Mouse (Mus musculus) heart, embryonic 16.5 days (tissue): Measurements from ENCODE around the gene Gm10563. TPM values are rescaled to one million over a fixed set of nuclear protein-coding genes. Genes with fewer than 3 reads are reported as not detected.

Experiments
- ATAC-seq: fragments of 200-750 bp; cut with Nextera tagmentation; replicated peaks from 2 replicates; pipeline ENCODE4 v1.8.0; 2017; ENCODE audit warnings: moderate number of reproducible peaks; ENCODE audit not compliant: insufficient read depth, low FRiP score; ENCODE audit errors: extremely low read depth
- H3K27ac ChIP-seq: fragments of 300-500 bp; sonication (generic); 2 replicates; pipeline ENCODE4 v1.5.1; 2014; ENCODE audit warnings: mild to moderate bottlenecking, low read length, control low read depth, moderate library complexity
- H3K27me3 ChIP-seq: fragments of 300-500 bp; sonication (generic); 2 replicates; pipeline ENCODE4 v1.6.1; 2014; ENCODE audit warnings: low read length, mixed read lengths; ENCODE audit not compliant: control insufficient read depth, insufficient read depth
- H3K36me3 ChIP-seq: fragments of 300-500 bp; sonication (generic); 2 replicates; pipeline ENCODE4 v1.6.1; 2014; ENCODE audit not compliant: control insufficient read depth, insufficient read depth
- H3K4me1 ChIP-seq: fragments of 300-500 bp; sonication (generic); 2 replicates; pipeline ENCODE4 v1.6.1; 2014; ENCODE audit warnings: low read length, mixed read lengths; ENCODE audit not compliant: control insufficient read depth, insufficient read depth
- H3K4me2 ChIP-seq: fragments of 300-500 bp; sonication (generic); 2 replicates; pipeline ENCODE4 v1.6.1; 2014; ENCODE audit warnings: low read depth, mild to moderate bottlenecking, control low read depth, low read length
- H3K4me3 ChIP-seq: fragments of 300-500 bp; sonication (generic); 2 replicates; pipeline ENCODE4 v1.5.1; 2014; ENCODE audit warnings: mild to moderate bottlenecking, control low read depth, low read length
- H3K9ac ChIP-seq: fragments of 300-500 bp; sonication (generic); 2 replicates; pipeline ENCODE4 v1.6.1; 2014; ENCODE audit warnings: low read length, control low read depth
- H3K9me3 ChIP-seq: fragments of 300-500 bp; sonication (generic); replicated peaks from 2 replicates; pipeline ENCODE4 v1.6.1; 2016; ENCODE audit warnings: low read length; ENCODE audit not compliant: control insufficient read depth
- WGBS: fragments of 180-500 bp; shearing (Covaris S2); extraction: QIAGEN DNeasy Blood & Tissue Kit; methylation state at CpG from one replicate; pipeline ENCODE4 v1.1.7; 2014; 5-methylcytosine and 5-hydroxymethylcytosine counted together
- polyA plus RNA-seq: library from polyadenylated mRNA; unstranded; fragments of >200 nt; fragmentation: Nextera tagmentation; extraction: Ambion mirVana; gene quantifications from 2 replicates; pipeline ENCODE4 v1.2.1, GENCODE M21; 2015

Gene Gm10563
- polyA plus RNA-seq, 1 experiment from 2014 or later: not detected

DNA sequence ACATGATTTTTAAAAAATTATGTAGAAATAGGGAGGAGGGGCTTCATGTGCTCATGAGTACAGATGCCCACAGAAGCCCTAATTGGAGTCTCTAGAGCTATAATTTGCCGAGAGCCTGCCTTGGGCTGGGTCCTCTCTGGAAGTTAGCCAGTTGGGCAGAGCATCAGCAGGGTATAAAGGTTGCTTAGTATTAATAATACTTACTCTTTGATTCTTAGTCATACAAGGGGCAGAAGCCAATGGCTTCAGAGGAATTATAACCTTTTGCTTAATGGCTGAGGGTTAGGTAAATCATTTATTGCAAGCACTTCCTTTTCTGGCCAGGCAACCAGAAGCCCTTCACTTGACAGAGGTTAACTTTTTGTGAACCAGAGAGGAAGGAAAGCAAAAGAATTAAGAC is 1.7 kb downstream of the Gm10563 start:
- no peak overlapping the region for H3K9ac ChIP-seq
- no peaks in the 10 kb centered on the region for H3K9me3 ChIP-seq
- no peak for ATAC-seq
- H3K4me2 ChIP-seq: no peak overlapping the region
- WGBS: 93% methylated on average over 1 of the region's 1 CpGs
- H3K4me1 ChIP-seq: no peaks in the 10 kb centered on the region
- no peaks in the 10 kb centered on the region for H3K27me3 ChIP-seq
- H3K27ac ChIP-seq: no peak overlapping the region
- H3K36me3 ChIP-seq: peaks cover 55% of the 10 kb centered on the region
- no peak overlapping the region for H3K4me3 ChIP-seq

DNA sequence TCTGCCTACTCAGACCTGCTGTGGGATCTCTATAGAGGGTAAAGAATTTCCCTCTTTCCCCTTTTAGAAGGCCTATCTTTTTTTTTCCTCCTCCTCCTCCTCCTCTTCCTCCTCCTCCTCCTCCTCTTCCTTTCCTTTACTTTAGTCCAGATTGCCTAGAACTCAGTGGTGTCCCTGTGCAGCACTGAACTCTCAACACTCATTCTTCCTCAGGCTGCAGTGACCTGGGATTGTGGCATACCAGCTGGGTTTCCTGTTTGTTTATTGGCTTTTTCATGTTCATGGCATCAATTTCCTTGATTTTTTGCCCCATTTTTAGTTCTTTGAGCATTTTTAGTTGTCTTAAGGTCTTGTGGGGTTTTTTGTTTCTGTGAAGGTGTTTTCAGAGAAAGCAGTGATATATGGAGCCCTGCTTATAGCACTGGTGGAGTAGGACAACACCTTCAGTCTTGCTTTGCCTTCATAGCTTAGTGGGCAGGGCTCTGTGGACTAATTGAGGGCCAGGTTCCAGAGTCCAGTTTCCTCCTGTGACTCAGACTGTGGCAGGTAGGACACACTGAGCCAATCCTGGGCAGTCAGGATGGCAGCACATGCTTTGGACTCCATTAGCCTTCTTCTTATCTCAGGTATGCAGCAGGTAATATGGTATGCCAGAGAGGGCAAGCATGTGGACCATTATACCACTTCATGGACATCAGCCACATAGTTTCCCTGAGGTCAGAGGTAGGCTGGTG is 9.3 kb downstream of the Gm10563 start:
- H3K4me1 ChIP-seq: no peaks in the 10 kb centered on the region
- no peaks in the 10 kb centered on the region for H3K9me3 ChIP-seq
- H3K4me3 ChIP-seq: no peak overlapping the region
- no peak overlapping the region for H3K9ac ChIP-seq
- no peak for ATAC-seq
- H3K27ac ChIP-seq: no peak overlapping the region
- no peak overlapping the region for H3K4me2 ChIP-seq
- peaks cover 69% of the 10 kb centered on the region for H3K36me3 ChIP-seq
- H3K27me3 ChIP-seq: no peaks in the 10 kb centered on the region

GRCm38 (mm10) chr4:155630267-155630666 is 14.9 kb downstream of the Gm10563 start:
- Histone ChIP-seq H3K9ac (no peak overlapping the region), H3K4me2 (no peak overlapping the region), H3K27ac (no peak overlapping the region), H3K36me3 (peaks cover 60% of the 10 kb centered on the region), H3K4me1 (peaks cover 2% of the 10 kb centered on the region), H3K27me3 (no peaks in the 10 kb centered on the region), H3K9me3 (no peaks in the 10 kb centered on the region), H3K4me3 (no peak overlapping the region)
- ATAC-seq: no peak
- 81% methylated on average over 6 of the region's 6 CpGs for WGBS

DNA sequence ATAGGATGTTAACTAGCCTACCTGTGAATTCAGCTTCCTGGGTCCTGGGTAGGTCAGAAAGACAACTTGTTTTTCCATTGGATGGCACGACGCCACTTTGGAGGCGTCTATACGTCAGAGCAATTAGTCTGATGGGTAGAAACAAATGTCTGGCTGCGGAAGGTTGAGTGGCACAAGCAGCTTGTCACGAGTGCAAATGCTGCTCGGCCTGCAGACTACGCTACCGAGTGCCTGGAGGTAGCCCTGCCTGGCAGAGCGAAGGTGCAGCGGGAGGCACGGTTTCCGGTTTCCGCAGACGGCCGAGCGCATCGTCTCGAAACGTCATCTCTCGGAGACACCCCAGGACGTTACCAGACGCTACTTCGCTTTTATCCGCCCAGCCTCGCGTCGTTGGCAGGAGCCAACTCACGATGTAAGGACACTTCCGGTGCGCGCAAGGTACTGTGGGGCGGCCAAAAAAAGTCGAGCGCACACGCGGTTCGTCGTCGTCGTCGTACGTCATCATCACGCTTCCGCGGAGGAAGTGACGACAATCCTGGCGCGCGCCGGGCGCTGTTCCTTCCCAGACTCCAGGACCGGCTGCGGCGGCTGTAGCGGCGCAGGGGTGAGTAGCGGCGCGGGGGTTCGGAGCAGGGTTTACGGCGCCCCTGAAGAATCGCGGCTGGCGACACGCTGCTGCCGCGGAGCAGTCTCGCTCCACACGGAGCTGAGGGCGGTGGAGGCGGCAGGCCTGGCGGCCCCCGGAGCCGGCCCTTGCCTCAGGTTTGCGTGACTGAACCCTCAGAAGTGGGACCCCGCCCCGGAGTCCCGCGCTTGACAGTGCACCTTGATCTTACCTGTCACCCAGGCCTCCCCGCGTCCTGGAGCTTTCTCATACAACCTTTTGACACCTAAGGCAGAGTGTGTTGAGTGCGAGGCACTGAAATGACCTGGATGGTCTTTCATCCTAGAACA is 20.6 kb downstream of the Gm10563 start, which contains the start of gene Cdk11b:
Gene Cdk11b, plus strand, starts transcription at position 517 of the 954 bp plus-strand sequence.
- H3K36me3 ChIP-seq: peaks cover 37% of the 10 kb centered on the region
- under 1% methylated on average over 84 of the region's 84 CpGs for WGBS
- peak; percentile 100 for ATAC-seq

GRCm38 (mm10) chr4:155618321-155618720 is 26.9 kb downstream of the Gm10563 start:
- Histone ChIP-seq H3K36me3 (peaks cover 50% of the 10 kb centered on the region), H3K9ac (no peak overlapping the region), H3K4me1 (no peaks in the 10 kb centered on the region), H3K27ac (no peak overlapping the region), H3K4me2 (no peak overlapping the region), H3K27me3 (no peaks in the 10 kb centered on the region), H3K9me3 (no peaks in the 10 kb centered on the region), H3K4me3 (no peak overlapping the region)
- WGBS: 81% methylated on average over 5 of the region's 5 CpGs
- ATAC-seq: no peak; the same call in 1 of the 2 replicates

More for the DNA sequence above, 20.6 kb downstream of the Gm10563 start, which contains the start of gene Cdk11b:
- peaks cover 8% of the 10 kb centered on the region for H3K4me1 ChIP-seq
- H3K9ac ChIP-seq: peak within 1 kb of the TSS; percentile 94
- peak within 1 kb of the TSS; percentile 98 for H3K4me3 ChIP-seq
- H3K27me3 ChIP-seq: no peaks in the 10 kb centered on the region
- H3K27ac ChIP-seq: peak within 1 kb of the TSS; percentile 96
- H3K4me2 ChIP-seq: peak within 1 kb of the TSS; percentile 86
- H3K9me3 ChIP-seq: no peaks in the 10 kb centered on the region

DNA sequence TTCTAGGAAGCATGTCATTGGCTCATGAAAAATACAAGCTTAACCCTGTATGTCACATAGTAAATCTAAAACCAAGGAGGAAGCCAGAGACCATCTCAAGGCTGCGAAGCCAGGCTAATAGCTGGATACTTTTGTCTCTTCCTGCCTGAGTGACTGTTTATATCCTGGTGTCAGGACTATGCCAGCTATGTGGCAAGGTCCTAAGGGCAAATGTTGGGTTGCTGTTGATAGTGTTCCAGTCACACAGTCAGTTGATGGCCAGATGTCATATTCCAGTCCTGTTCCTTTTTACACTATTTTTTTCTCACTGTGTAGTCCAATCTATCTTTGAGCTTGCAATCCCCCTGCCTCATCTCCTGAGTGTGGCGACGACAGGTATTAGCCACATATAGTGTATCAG is 31.9 kb downstream of the Gm10563 start:
- WGBS: 95% methylated on average over 3 of the region's 3 CpGs

DNA sequence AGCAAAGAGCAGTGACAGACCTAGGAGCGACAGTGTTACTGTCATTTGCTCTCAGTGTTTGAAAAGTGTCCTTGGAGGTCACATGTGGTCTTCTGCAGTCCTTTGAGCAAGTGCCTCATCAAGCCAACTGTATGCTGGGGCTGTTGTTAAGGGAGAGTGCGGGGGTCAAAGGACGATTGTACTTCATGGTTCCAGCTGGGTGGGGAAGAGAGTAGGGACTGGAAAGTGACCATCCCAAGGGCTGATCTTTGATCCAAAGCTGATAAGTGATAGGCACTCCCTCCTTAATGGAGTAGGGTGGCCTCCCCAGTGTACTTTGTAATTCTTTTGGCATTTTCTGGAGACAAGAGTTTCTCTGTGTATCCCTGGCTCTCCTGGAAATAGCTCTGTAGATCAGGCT is 33.3 kb downstream of the Gm10563 start:
- 83% methylated on average over 3 of the region's 3 CpGs for WGBS
- ATAC-seq: no peak
- H3K4me2 ChIP-seq: no peak overlapping the region
- H3K36me3 ChIP-seq: peaks cover 42% of the 10 kb centered on the region
- no peaks in the 10 kb centered on the region for H3K27me3 ChIP-seq
- H3K4me3 ChIP-seq: no peak overlapping the region
- H3K27ac ChIP-seq: no peak overlapping the region
- H3K4me1 ChIP-seq: no peaks in the 10 kb centered on the region
- no peak overlapping the region for H3K9ac ChIP-seq
- H3K9me3 ChIP-seq: no peaks in the 10 kb centered on the region

More for the DNA sequence above, 31.9 kb downstream of the Gm10563 start:
- Histone ChIP-seq H3K4me3 (no peak overlapping the region), H3K36me3 (peaks cover 55% of the 10 kb centered on the region), H3K9me3 (no peaks in the 10 kb centered on the region), H3K27me3 (no peaks in the 10 kb centered on the region), H3K4me1 (no peaks in the 10 kb centered on the region), H3K9ac (no peak overlapping the region), H3K4me2 (no peak overlapping the region), H3K27ac (no peak overlapping the region)
- ATAC-seq: no peak

DNA sequence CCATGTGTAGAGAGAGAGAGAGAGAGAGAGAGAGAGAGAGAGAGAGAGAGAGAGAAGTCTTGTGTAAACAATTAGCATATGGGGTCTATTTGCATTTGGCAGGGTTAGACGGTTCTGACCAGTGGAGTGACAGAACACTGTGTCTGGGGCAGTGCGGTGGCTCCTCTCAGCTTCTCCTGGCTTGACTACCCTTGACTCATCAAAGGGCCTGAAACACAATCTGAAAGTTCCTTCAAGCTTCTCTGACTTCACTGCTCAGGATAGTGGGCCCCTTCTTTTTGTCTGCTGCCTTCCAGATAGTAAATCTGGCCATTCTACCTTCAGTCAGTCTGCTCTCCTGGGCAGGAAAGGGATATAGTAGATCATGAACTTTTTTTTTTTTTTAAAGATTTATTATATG is 38.4 kb downstream of the Gm10563 start:
- peaks cover 7% of the 10 kb centered on the region for H3K4me1 ChIP-seq
- ATAC-seq: no peak
- no peak overlapping the region for H3K4me3 ChIP-seq
- 75% methylated on average over 2 of the region's 2 CpGs for WGBS
- no peak overlapping the region for H3K4me2 ChIP-seq
- H3K9ac ChIP-seq: no peak overlapping the region
- H3K27me3 ChIP-seq: no peaks in the 10 kb centered on the region
- H3K36me3 ChIP-seq: peaks cover 17% of the 10 kb centered on the region
- no peaks in the 10 kb centered on the region for H3K9me3 ChIP-seq
- H3K27ac ChIP-seq: no peak overlapping the region

DNA sequence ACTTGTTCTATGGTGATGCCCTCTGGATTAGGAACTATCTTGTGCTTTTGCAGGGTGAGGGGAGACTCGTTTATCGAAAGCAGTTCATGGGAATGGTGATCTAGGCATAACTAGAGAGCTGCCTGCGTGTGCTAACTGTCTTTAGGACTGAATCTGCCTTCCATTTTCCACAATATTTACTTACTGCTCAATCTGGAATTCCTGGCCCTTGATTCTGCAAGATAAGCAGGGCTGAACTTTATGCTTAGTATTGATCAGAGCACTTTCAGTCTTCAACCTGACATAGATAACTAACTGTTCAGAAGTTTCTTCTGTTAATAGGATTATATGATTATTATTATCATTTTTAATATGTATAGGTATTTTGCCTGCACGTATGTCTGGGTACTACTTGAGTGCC is 40.1 kb downstream of the Gm10563 start:
- H3K27me3 ChIP-seq: no peaks in the 10 kb centered on the region
- H3K9ac ChIP-seq: no peak overlapping the region
- H3K4me2 ChIP-seq: no peak overlapping the region
- peaks cover 7% of the 10 kb centered on the region for H3K4me1 ChIP-seq
- no peak overlapping the region for H3K4me3 ChIP-seq
- no peak overlapping the region for H3K27ac ChIP-seq
- ATAC-seq: no peak
- peaks cover 10% of the 10 kb centered on the region; the same call in 1 of the 2 replicates for H3K36me3 ChIP-seq
- no peaks in the 10 kb centered on the region for H3K9me3 ChIP-seq
- 88% methylated on average over 4 of the region's 4 CpGs for WGBS
